Mouse (Mus musculus) megakaryocyte progenitor cell, adult 5-6 weeks (primary cell): ENCODE results near the gene Gdf9. TPM values are rescaled to one million over a fixed set of nuclear protein-coding genes. Genes with fewer than 3 reads are reported as not detected.

Experiments
- ATAC-seq: replicated peaks from 2 replicates; pipeline ENCODE4 v1.8.0; 2016; ENCODE audit warnings: mild to moderate bottlenecking, moderate TSS enrichment, inconsistent platforms; ENCODE audit not compliant: poor library complexity
- total RNA-seq, 2 experiments: library from RNA; stranded (forward) in 1 of 2; stranded (reverse) in 1 of 2; fragments of 157-497, 149-512 nt in 1 of 2; fragments of 200-1000 nt in 1 of 2; gene quantifications; 2 replicates each; pipeline versions ENCODE4 v1.2.3 to v1.2.4; 2015 to 2017

The Gdf9 gene
- total RNA-seq, 2 experiments from 2014 or later, result 0.25 TPM; not detected in 1

- ATAC-seq, result no peak
Observed at GRCm38 (mm10) chr11:53472709-53473108, 41.9 kb downstream of the Gdf9 start.

- no peak for ATAC-seq
Observed at GRCm38 (mm10) chr11:53475620-53476019, 44.8 kb downstream of the Gdf9 start.

GRCm38 (mm10) chr11:53477833-53478232, 47.0 kb downstream of the Gdf9 start:
- no peak for ATAC-seq

DNA sequence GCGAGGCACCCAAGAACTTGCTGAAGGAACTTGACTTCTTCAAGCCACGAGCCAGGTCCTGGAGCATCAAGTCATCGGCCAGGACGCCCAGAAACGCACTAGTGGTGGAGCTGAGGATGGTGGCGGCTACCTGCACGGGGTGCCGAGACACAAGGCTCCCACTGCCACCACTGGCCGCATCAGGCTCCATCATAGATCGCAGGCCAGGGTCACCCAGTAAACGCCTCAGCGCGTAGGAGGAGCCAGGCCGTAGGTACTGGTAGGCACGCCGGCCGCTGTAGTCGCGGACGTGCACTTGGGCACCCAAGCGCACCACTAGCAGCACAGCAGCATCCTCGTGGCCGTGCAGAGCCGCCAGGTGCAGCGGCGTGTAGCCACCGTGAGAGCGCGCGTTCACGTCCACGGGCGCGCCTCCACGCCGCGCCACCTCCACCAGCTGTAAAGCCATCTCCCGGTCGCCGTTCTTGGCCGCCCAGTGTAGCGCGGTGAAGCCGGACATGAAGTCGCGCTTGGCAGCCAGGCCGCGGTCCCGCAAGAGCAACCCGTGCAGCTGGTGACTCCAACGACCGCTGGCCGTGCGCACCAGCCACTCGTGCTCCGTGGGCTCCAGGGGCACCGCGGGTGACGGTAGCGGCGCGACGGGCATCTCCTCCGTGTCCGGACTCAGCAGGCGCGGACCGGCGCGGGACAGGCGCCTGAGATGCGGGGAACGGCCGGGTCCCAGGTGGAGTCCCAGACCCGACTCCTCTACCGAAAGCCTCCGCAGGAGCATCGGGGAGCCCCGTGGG, 47.8 kb downstream of the Gdf9 start:
- no peak for ATAC-seq

DNA sequence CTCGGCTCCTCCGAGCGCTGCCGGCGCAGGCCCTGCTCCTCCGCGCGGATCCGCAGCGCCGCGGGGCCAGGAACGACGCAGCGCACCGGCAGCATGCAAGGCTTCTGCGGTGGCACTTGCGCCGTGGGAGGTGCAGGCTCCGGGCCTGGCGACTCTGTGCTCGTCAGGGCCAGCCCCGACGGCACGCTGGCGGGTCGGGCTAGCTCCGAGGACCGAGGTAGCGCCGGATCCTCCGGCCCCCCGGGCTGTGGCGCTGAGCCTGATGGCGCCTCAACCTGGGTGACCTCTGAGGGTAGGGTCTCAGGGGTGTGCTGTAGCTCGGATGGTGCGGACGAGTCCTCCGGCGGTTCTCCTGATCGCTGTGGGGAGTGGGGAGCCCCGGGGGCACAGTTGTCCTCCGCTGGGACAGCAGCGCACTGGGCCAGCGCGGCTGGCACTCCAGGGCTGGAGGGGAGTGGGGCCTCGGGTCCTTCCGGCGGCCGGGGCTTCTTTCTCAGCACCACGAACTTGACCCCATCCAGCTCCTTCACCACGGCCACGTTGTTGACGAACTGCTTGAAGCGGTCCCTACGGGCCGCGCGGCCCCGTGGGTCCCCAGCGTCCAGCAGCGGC, 48.5 kb downstream of the Gdf9 start:
- no peak for ATAC-seq

GRCm38 (mm10) chr11:53479783-53480301, 49.0 kb downstream of the Gdf9 start, which contains the start of the genes Gm9945 and Sowaha:
Gene Gm9945, plus strand, starts transcription at chr11:53480166.
Gene Sowaha, minus strand, starts transcription at chr11:53480274.
- ATAC-seq, result peak; percentile 23

GRCm38 (mm10) chr11:53481088-53481730, 50.4 kb downstream of the Gdf9 start:
- ATAC-seq, result peak; percentile 67

GRCm38 (mm10) chr11:53483159-53483891, 52.5 kb downstream of the Gdf9 start:
- ATAC-seq, result peak; percentile 73

DNA sequence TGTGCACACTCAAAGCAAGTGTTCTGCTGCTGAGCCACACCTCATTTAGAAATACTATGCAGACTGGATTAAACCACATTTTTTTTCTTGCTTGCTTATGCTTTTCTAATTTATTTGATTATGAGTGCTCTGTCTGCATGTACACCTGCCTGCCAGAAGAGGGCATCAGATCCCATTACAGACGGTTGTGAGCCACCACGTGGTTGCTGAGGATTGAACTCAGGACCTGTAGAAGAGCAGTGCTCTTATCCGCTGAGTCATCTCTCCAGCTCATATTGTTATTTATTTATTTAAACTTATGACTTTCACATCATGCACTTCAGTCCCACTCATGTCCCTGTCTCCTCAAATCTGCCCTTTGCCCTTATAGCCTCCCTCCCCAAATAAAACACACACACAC, 54.9 kb downstream of the Gdf9 start:
- ATAC-seq, result no peak

DNA sequence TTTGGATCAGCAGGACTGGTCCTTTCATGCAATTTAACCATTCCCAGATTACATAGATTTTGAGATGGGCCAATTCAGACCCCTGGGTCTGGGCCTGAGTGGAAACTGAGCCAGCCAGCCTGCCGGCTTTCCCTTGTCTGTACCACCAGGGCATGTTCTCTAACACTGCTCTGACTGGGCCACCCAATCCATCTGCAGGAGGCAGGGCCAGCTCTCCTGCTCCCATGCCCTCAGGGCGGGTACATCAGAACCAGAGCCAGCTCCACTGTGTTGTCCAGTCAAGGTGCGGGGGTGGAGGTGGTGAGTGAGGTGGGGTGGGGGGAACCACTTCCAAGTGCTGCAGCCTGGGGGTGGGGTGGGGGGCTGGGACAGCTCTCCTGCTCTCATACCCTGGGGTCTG, 55.5 kb downstream of the Gdf9 start:
- ATAC-seq, result no peak

DNA sequence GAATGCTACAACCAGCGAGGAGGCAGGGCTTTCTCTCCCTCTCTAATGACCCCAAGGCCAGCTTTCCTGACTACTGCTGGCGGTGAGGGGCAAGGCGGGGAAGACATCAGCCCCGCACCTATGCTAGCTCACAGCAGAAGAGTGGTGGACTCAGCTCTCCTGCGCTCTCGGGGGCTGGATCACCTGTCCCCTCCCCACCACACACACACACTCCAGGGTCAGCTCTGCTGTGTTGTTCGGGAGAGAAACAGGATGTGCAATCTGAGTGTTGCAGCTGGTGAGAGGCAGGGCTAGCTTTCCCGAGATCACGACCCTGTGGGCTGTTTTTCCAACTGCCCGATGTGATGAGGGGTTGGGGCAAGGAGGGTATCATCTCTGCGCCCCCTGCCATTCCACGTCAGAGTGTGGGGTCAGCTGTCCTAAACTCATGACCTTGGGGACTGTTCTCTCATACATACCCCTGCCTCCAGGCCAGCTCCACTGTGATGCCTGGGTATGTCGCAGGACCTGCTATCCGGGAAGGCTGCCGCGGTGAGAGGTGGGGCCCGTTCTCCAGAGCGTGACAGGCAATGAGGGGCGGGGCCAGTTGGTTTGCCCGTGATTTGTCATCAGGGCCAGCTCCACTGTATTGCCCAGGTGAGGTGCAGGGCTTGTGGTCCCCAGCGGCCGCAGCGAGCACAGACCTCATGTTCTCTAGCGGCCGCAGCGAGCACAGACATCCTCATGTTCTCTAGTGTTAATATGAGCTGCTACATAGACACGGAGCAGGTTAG, 56.2 kb downstream of the Gdf9 start:
- peak; percentile 30; the same call in 1 of the 2 replicates for ATAC-seq

Other genes with a start within 250 kb of the Gdf9 start
- 148 and 151 TPM in 2 replicates for gene Hspa4, start 130.6 kb upstream of the Gdf9 start, total RNA-seq (2015)
- gene Hspa4, start 130.6 kb upstream of the Gdf9 start, total RNA-seq (2017), result 371 and 490 TPM in 2 replicates
- 25.6 and 30.9 TPM in 2 replicates for gene Zcchc10, start 106.3 kb upstream of the Gdf9 start, total RNA-seq (2015)
- 4.7 and 4.8 TPM in 2 replicates for gene Zcchc10, start 106.3 kb upstream of the Gdf9 start, total RNA-seq (2017)
- gene Aff4, start 80.2 kb upstream of the Gdf9 start, total RNA-seq (2015), result 57.9 and 79.5 TPM in 2 replicates
- gene Aff4, start 80.2 kb upstream of the Gdf9 start, total RNA-seq (2017), result 42.2 and 49.6 TPM in 2 replicates
- not detected in 2 replicates for gene Leap2, start 7.9 kb upstream of the Gdf9 start, total RNA-seq (2015)
- gene Leap2, start 7.9 kb upstream of the Gdf9 start, total RNA-seq (2017), result not detected in 2 replicates
- 194 and 224 TPM in 2 replicates for gene Uqcrq, start 192 bp upstream of the Gdf9 start, total RNA-seq (2015)
- gene Uqcrq, start 192 bp upstream of the Gdf9 start, total RNA-seq (2017), result 30.5 and 42.9 TPM in 2 replicates
- not detected in 2 replicates for gene Gm10447, start 26.1 kb downstream of the Gdf9 start, total RNA-seq (2015)
- not detected in 2 replicates for gene Gm10447, start 26.1 kb downstream of the Gdf9 start, total RNA-seq (2017)
- 0.02 TPM in 1 of 2 replicates, not detected in the other for gene Shroom1, start 26.2 kb downstream of the Gdf9 start, total RNA-seq (2015)
- gene Shroom1, start 26.2 kb downstream of the Gdf9 start, total RNA-seq (2017), result not detected in 2 replicates
- gene Gm9837, start 39.5 kb downstream of the Gdf9 start, total RNA-seq (2015), result not detected in 2 replicates
- gene Gm9837, start 39.5 kb downstream of the Gdf9 start, total RNA-seq (2017), result not detected in 2 replicates
- not detected in 2 replicates for gene Gm9945, start 49.1 kb downstream of the Gdf9 start, total RNA-seq (2015)
- not detected in 2 replicates for gene Gm9945, start 49.1 kb downstream of the Gdf9 start, total RNA-seq (2017)
- gene Sowaha, start 49.3 kb downstream of the Gdf9 start, total RNA-seq (2015), result 0.73 and 0.79 TPM in 2 replicates
- gene Sowaha, start 49.3 kb downstream of the Gdf9 start, total RNA-seq (2017), result 0.29 and 0.91 TPM in 2 replicates
- 15.5 and 27.3 TPM in 2 replicates for gene Sept8, start 88.2 kb downstream of the Gdf9 start, total RNA-seq (2015)
- 11.0 and 24.6 TPM in 2 replicates for gene Sept8, start 88.2 kb downstream of the Gdf9 start, total RNA-seq (2017)
- 3.9 TPM in 2 replicates for gene Kif3a, start 136.4 kb downstream of the Gdf9 start, total RNA-seq (2015)
- gene Kif3a, start 136.4 kb downstream of the Gdf9 start, total RNA-seq (2017), result 6.2 and 9.1 TPM in 2 replicates
- gene Il4, start 187.6 kb downstream of the Gdf9 start, total RNA-seq (2015), result not detected in 2 replicates
- gene Il4, start 187.6 kb downstream of the Gdf9 start, total RNA-seq (2017), result not detected in 2 replicates
- gene Il13, start 203.7 kb downstream of the Gdf9 start, total RNA-seq (2015), result not detected in 2 replicates
- gene Il13, start 203.7 kb downstream of the Gdf9 start, total RNA-seq (2017), result not detected in 2 replicates